Mouse (Mus musculus) neural tube, embryonic 10.5 days (tissue): ENCODE results near the gene Btn1a1.
A peak's percentile ranks its signal among the peaks of the same experiment; 100 is the strongest.

Experiments used
- DNase-seq: peaks from one replicate; pipeline ENCODE4 v3.0.0-alpha.2; 2017; ENCODE audit warnings: low spot score; ENCODE audit errors: extremely low spot score

The Btn1a1 gene

GRCm38 (mm10) chr13:23485271-23485670, 19.6 kb upstream of the Btn1a1 start:
- no peak for DNase-seq

DNA sequence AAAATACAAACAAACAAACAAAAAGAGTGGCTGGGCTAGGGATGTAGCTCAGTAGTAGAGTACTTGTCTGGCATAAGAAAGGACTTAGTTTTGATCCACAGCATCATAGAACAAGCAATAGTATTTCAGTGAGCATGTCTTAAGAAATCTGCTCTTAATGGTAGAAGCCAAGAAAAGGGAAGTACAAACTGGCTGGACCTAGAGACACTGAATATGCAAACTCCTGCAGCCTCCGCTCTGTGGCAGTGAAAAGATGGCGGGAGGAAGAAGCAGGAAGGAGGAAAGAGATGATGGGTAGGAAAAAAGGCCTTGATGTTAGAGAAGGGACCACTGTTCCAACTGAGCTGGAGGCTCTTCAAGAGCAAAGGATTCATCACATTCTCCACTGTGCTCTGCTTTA, 17.5 kb upstream of the Btn1a1 start:
- DNase-seq: no peak

DNA sequence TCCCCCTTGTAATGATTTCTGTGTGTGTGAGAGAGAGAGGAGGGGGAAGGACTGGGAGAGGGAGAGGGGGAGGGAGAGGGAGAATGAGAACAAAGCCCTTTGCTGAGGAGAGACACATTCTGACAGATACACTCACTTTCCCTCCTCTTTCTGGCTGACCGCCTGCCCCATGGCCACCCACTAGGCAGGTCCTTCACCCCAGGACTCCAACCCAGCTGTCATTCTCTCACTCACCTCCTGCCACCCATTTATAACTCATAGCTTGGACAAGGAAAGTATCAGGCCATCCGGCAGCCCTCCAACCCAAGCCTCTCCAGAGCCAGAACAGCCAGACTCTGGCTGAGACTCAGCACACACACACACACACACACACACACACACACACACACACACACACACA, 10.0 kb upstream of the Btn1a1 start:
- peak; percentile 30 for DNase-seq

DNA sequence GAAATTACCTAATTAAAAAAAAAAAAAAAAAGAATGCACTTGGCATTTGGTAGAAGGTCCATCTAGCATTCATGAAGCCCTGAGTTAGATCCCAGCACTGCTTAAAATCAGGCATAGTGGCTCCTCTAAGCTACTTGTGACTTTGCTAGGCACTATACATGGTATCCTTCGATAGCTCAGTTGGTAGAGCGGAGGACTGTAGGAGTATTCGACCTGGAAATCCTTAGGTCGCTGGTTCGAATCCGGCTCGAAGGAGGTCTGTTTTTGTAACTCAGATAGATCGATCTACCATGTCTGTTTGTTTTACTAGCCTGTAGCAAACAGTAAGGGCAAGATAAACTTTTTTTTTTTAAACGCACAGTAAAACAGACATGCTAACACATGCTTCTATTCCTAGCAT, 1.2 kb upstream of the Btn1a1 start:
- peak; percentile 87 for DNase-seq

DNA sequence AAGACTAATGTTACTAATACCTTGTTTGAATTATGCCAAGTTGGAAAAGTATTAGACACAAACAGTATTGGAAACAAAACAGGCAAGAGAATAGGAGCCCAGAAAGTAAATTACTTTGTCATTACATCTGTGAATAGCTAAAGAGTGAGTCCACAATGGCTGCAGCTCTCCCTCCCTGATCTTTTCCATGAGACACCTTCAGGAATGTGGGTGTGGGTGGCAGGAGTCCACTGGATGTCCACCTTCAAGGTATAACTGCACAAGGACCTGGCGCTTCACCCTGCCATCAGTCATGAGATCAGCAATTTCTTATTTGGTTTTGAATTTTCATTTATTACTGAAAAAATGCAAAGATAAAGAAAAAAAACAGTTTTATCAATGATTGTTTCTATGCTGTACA, 605 bp upstream of the Btn1a1 start:
- DNase-seq: no peak

- peak; percentile 39 for DNase-seq
These were observed 797 bp downstream of the Btn1a1 start for GRCm38 (mm10) chr13:23464841-23465366.

GRCm38 (mm10) chr13:23464224-23464637, 1.5 kb downstream of the Btn1a1 start:
- peak; percentile 69 for DNase-seq

GRCm38 (mm10) chr13:23463381-23464223, 2.1 kb downstream of the Btn1a1 start:
- peak; percentile 89 for DNase-seq

GRCm38 (mm10) chr13:23462669-23463068, 3.0 kb downstream of the Btn1a1 start:
- no peak for DNase-seq

GRCm38 (mm10) chr13:23462063-23462462, 3.6 kb downstream of the Btn1a1 start:
- no peak for DNase-seq

DNA sequence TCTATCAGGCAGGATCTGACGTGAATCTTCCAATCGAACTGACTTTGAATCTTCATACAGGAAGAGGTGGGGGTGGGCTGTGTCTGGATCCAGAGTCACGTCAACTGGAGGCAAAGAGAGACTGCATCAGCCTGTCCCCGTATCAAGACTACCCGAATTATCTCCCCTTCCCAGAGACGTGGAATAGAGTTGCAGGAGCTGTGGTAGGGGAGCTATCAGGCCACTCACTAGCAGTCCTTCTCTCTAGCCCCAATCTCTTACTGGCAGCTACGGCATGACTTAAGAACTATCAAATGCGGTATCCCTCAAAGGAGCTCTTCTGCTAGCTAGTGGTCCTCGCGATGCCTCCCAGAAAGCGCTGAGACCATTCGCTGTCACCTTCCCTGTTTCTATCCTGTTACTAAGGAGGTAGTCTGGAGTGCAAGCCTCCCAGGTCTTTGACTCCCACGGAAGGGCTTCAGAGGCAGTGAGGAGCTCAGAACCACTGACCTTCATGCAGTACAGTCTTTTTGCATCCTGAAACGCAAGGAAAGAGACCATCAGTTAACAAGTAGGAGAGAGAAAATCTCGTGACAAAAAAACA, 6.3 kb downstream of the Btn1a1 start:
- no peak for DNase-seq

DNA sequence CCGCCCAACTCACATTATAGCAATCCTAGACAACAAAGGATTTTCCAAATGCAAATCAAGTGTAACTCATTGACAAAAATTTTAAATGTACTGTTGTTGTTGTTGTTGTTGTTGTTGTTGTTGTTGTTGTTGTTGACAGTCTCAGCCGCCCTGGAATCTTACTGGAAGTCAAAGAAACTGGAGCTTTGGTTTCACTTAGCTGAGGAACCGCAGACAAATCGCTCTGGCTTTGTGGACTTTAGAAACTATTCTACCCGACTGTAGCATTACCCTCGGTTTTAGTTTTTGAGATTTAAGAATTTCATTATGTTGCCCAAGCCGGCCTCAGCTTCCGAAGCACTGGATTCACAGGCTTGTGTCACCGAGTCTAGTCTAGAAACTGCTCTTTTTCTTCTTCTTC, 11.8 kb downstream of the Btn1a1 start:
- DNase-seq: no peak

DNA sequence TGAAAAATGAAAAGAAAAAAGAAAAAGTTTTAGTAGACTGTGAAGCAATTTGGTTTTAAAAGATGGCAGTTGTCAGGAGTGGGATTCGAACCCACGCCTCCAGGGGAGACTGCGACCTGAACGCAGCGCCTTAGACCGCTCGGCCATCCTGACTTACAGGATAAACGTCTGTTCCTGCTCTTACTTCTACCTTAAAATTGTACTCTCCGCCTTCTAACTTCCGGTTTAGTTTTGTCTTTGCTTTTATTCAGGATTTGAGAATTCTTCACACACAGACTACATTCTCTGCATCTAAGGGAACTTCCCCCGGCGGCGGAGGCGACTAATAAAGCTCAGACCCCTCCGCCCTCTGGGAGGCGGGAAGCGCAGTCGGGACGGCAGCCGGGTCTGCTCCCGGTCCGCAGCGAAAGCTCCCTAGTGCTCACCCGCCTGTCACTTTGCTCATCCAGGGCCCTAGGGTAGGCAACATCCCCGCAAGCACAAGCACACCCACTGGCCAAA, 12.3 kb downstream of the Btn1a1 start:
- peak; percentile 84 for DNase-seq

DNA sequence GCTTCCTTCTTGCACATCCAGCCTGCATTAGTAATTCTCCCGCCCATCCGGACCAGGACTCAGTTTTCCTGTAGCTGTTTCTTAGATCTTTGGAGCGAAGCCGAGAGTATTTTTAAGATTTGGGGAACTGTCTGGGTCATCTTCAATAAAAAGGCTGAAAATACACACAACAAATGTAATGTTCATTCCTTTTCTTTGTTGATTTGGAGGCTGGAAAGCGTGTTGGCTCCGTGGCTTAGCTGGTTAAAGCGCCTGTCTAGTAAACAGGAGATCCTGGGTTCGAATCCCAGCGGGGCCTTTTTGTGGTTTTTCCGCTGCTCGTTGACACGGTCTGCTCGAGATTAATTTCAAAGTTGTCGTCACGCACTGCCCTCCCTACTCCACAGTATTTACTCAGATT, 15.3 kb downstream of the Btn1a1 start:
- DNase-seq: peak; percentile 87

- peak; percentile 82 for DNase-seq
These were observed 16.2 kb downstream of the Btn1a1 start for GRCm38 (mm10) chr13:23449235-23450095.

DNA sequence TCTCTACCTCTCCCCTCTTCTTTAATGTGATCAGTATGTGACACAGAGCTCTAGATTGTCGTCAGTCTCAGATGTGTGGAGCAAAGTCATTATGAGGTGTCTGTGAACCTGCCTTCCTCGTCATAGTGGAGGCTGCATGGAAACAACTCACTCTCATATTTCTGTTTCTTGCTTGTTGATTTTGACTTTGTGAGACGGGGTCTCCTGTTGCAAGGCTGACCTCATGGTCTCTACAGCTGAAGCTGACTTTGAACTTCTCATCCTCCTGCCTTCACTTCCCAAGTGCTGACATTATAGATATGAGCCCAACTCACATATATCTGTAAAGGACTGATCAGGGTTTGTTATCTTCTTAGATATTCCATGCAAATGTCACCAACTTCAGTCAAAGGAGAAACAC, 16.9 kb downstream of the Btn1a1 start:
- DNase-seq: no peak

- peak; percentile 87 for DNase-seq
These were observed 19.2 kb downstream of the Btn1a1 start for GRCm38 (mm10) chr13:23446498-23446952.

DNA sequence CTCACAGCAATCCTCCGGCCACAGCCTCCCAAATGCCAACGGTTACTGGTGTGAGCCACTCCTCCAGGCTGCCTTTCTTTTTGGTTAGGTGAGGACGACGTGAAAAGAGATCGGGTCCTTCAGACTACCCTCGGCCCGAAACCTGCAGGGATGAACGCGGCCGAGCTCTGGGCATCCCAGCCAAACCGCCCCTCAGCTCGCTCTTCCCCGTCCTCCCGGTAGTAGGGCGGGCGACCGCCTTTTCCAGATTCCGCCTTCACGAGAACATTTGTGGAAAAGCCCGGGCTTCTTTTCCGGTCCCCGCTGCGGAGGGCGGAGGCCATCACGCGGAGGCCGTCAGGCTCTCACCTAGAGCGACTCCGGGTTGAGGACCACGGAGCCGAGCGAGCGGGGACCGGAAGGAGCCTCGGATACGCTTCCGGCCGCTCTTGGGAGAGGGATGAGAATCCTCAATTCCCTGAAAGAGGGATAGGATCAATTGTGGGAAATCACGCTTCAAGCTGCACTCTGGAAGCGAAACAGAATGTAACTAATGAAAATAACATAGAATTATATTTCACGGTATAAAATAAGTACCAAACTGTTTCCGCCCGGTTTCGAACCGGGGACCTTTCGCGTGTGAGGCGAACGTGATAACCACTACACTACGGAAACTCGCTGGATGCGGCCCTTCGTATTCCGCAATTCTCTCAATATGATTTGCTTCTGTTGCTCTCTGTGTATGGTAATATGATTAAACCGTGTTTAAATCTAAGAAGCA, 20.0 kb downstream of the Btn1a1 start:
- DNase-seq: peak; percentile 91

DNA sequence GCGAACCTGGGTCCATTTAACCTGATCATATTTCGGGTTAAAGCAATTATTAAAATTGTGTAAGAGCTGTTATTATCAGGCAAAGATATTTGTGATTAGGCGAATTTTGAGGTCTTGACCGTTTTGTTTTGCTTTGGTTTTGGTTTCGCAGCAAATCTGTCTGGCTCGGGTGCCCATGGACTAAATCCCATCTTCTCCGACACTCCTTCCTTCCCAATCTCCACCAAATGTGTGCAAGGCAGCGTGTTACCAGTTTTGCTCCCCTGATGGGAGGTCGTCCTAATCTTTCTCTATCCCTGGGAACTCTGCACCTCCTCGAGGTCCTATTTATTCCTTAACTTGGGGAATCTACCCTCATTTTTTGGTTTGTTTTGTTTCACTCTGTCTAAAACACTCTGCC, 20.5 kb downstream of the Btn1a1 start:
- DNase-seq: no peak

GRCm38 (mm10) chr13:23444451-23444850, 21.2 kb downstream of the Btn1a1 start:
- DNase-seq: no peak

- no peak for DNase-seq
These were observed 25.8 kb downstream of the Btn1a1 start for GRCm38 (mm10) chr13:23439901-23440300.
